ENCODE assay signal across 8 mouse cellular contexts in the genomic region with DNA sequence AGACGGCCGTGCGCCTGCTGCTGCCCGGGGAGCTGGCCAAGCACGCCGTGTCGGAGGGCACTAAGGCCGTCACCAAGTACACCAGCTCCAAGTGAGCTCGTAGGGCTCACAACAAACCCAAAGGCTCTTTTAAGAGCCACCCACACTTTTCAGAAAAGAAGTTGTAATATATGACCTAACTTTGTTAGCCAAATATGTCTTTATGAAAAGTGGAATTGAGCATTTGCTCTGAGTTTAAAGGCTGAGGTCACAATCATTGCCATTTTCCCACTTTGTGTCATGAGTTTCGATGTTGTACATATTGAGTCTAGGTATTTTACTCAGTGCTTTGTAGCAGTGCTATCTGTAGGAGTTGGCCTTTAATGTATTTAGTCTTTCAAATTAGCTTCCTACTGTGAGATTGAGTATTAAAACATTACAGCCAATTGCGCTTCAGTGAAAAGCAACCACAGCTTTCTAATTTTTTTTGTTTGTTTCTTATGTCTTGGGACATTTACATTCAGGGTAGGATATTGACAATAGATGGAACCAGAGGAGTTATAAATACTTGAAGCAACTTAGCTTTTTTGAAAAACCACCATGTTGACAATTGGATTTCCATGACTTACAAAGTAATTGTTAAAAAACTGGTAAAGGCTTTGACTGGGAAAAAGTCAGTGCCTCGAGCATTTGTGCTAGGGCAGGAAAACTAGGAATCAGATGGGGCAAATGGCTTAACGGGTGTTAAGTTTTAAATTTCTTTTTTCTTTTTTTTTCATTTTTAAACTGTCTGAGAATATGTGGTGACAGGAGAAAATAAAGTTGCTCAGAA. TPM values are rescaled to one million over a fixed set of nuclear protein-coding genes. Genes with fewer than 3 reads are reported as not detected.
A peak's percentile ranks its signal among the peaks of the same experiment; 100 is the strongest.
DNase-seq lines count a peak whose midpoint lies in the region; ATAC-seq and TF ChIP-seq lines count a peak whose summit lies in the region.

No protein-coding gene starts in this region.

- H3K27ac ChIP-seq in layer of hippocampus, adult 2 months, result peak overlapping the region; percentile 91
- peak overlapping the region; percentile 94 for H3K27ac ChIP-seq in hindbrain, embryonic 16.5 days (ENCODE audit: low read depth, low read length)
- H3K27ac ChIP-seq in midbrain, embryonic 15.5 days, result peak overlapping the region; percentile 96

- peak overlapping the region; percentile 59 for H3K4me3 ChIP-seq in layer of hippocampus, adult 2 months
- peak overlapping the region; percentile 35 for H3K4me3 ChIP-seq in hindbrain, embryonic 16.5 days (ENCODE audit: low read length)
- H3K4me3 ChIP-seq in midbrain, embryonic 15.5 days, result peak overlapping the region; percentile 46

- H3K9ac ChIP-seq in hindbrain, embryonic 16.5 days (ENCODE audit: low read depth, low read length), result peak overlapping the region; percentile 51
- 0 out of 2 replicates have a peak overlapping the region, but pooled peaks have one; percentile 20 for H3K9ac ChIP-seq in midbrain, embryonic 15.5 days

- no peak for DNase-seq in layer of hippocampus, adult 2 months (ENCODE audit: low spot score in 2 of 2)
- DNase-seq in layer of hippocampus, adult 9-11 months, result no peak
- no peak for DNase-seq in adrenal gland, adult 2 months
- no peak for DNase-seq in B cell, adult 2 months
- DNase-seq in thymus, postnatal 14 days, result no peak

- no peaks in the 10 kb centered on the region for H3K9me3 ChIP-seq in hindbrain, embryonic 16.5 days (ENCODE audit: control insufficient read depth, low read length)
- no peaks in the 10 kb centered on the region for H3K9me3 ChIP-seq in midbrain, embryonic 15.5 days

- no peak for TF ChIP-seq CTCF in layer of hippocampus, adult 2 months (conservative IDR thresholded peaks at IDR 0.05)

- WGBS in hindbrain, embryonic 16.5 days, result 2% methylated on average over 10 of the region's 13 CpGs
- 2% methylated on average over 13 of the region's 13 CpGs for WGBS in midbrain, embryonic 15.5 days

- peaks cover 11% of the 10 kb centered on the region for H3K4me1 ChIP-seq in hindbrain, embryonic 16.5 days (ENCODE audit: control insufficient read depth, insufficient read depth, low read depth, low read length)
- peaks cover 24% of the 10 kb centered on the region for H3K4me1 ChIP-seq in midbrain, embryonic 15.5 days

- no peaks in the 10 kb centered on the region for H3K36me3 ChIP-seq in hindbrain, embryonic 16.5 days (ENCODE audit: control insufficient read depth, insufficient read depth, low read length)
- no peaks in the 10 kb centered on the region for H3K36me3 ChIP-seq in midbrain, embryonic 15.5 days (replicated peaks)

- peak; percentile 1; the same call in 1 of the 2 replicates for ATAC-seq in common myeloid progenitor, adult 5-6 weeks (replicated peaks; ENCODE audit: low read depth, poor library complexity, severe bottlenecking)
- ATAC-seq in hindbrain, embryonic 16.5 days, result no peak
- no peak; the same call in 1 of the 2 replicates for ATAC-seq in midbrain, embryonic 15.5 days (replicated peaks)

- H3K27me3 ChIP-seq in hindbrain, embryonic 16.5 days (replicated peaks; ENCODE audit: control insufficient read depth, insufficient read depth, low read length), result no peaks in the 10 kb centered on the region
- H3K27me3 ChIP-seq in midbrain, embryonic 15.5 days (replicated peaks), result no peaks in the 10 kb centered on the region

- peak overlapping the region; percentile 75 for H3K4me2 ChIP-seq in hindbrain, embryonic 16.5 days (ENCODE audit: low read length)
- peak overlapping the region; percentile 86 for H3K4me2 ChIP-seq in midbrain, embryonic 15.5 days

RNA-seq across cellular contexts. Expression of a gene that starts 0.8 kb away (rescaled TPM):
- 10 to 100 TPM; 23.0 to 24.7 TPM for total RNA-seq in layer of hippocampus, adult 2 months (2021)
- 2,989 and 3,536 TPM in 2 replicates for total RNA-seq in common myeloid progenitor, adult 5-6 weeks (2017)
- polyA plus RNA-seq in hindbrain, embryonic 16.5 days (2015; fragmentation: Nextera tagmentation; extraction: Ambion mirVana), result 0.49 and 0.66 TPM in 2 replicates
- 0.37 and 0.83 TPM in 2 replicates for polyA plus RNA-seq in midbrain, embryonic 15.5 days (2015; fragmentation: Nextera tagmentation; extraction: Ambion mirVana)
- 10 to 100 TPM; 17.1 TPM for total RNA-seq in adrenal gland, adult 2 months (2021)
- 4.2 and 5.6 TPM in 2 replicates for polyA plus RNA-seq in adrenal gland, adult 2 months (2012; rRNA removed)

RNA-seq across cellular contexts. Expression of a gene that starts 1.9 kb away (rescaled TPM):
- total RNA-seq in layer of hippocampus, adult 2 months (2021), result 1 to 10 TPM; 3.6 to 5.9 TPM
- total RNA-seq in common myeloid progenitor, adult 5-6 weeks (2017), result 801 and 823 TPM in 2 replicates
- polyA plus RNA-seq in hindbrain, embryonic 16.5 days (2015; fragmentation: Nextera tagmentation; extraction: Ambion mirVana), result 0.70 and 1.2 TPM in 2 replicates
- 0.41 and 1.4 TPM in 2 replicates for polyA plus RNA-seq in midbrain, embryonic 15.5 days (2015; fragmentation: Nextera tagmentation; extraction: Ambion mirVana)
- 10 to 100 TPM in 1 of 2 experiments, 1 to 10 TPM in 1; 4.6 to 14.7 TPM for total RNA-seq in adrenal gland, adult 2 months (2021)
- 4.9 and 6.7 TPM in 2 replicates for polyA plus RNA-seq in adrenal gland, adult 2 months (2012; rRNA removed)

RNA-seq across cellular contexts. Expression of a gene that starts 3.6 kb away (rescaled TPM):
- total RNA-seq in layer of hippocampus, adult 2 months (2021), result 10 to 100 TPM; 24.4 to 27.3 TPM
- 2,765 and 2,805 TPM in 2 replicates for total RNA-seq in common myeloid progenitor, adult 5-6 weeks (2017)
- 3.7 and 6.8 TPM in 2 replicates for polyA plus RNA-seq in hindbrain, embryonic 16.5 days (2015; fragmentation: Nextera tagmentation; extraction: Ambion mirVana)
- polyA plus RNA-seq in midbrain, embryonic 15.5 days (2015; fragmentation: Nextera tagmentation; extraction: Ambion mirVana), result 4.6 and 7.2 TPM in 2 replicates
- 10 to 100 TPM; 25.7 to 26.0 TPM for total RNA-seq in adrenal gland, adult 2 months (2021)
- 1.6 and 4.1 TPM in 2 replicates for polyA plus RNA-seq in adrenal gland, adult 2 months (2012; rRNA removed)

RNA-seq across cellular contexts. Expression of a gene that starts 4.8 kb away (rescaled TPM):
- total RNA-seq in layer of hippocampus, adult 2 months (2021), result 10 to 100 TPM; 13.6 to 15.0 TPM
- 689 and 718 TPM in 2 replicates for total RNA-seq in common myeloid progenitor, adult 5-6 weeks (2017)
- polyA plus RNA-seq in hindbrain, embryonic 16.5 days (2015; fragmentation: Nextera tagmentation; extraction: Ambion mirVana), result 1.7 and 2.7 TPM in 2 replicates
- polyA plus RNA-seq in midbrain, embryonic 15.5 days (2015; fragmentation: Nextera tagmentation; extraction: Ambion mirVana), result 0.67 and 1.2 TPM in 2 replicates
- 10 to 100 TPM; 25.0 to 32.1 TPM for total RNA-seq in adrenal gland, adult 2 months (2021)
- polyA plus RNA-seq in adrenal gland, adult 2 months (2012; rRNA removed), result 2.5 and 3.2 TPM in 2 replicates

RNA-seq across cellular contexts. Expression of a gene that starts 8.7 kb away (rescaled TPM):
- 10 to 100 TPM; 59.1 to 68.1 TPM for total RNA-seq in layer of hippocampus, adult 2 months (2021)
- 753 and 796 TPM in 2 replicates for total RNA-seq in common myeloid progenitor, adult 5-6 weeks (2017)
- 8.6 and 10.8 TPM in 2 replicates for polyA plus RNA-seq in hindbrain, embryonic 16.5 days (2015; fragmentation: Nextera tagmentation; extraction: Ambion mirVana)
- polyA plus RNA-seq in midbrain, embryonic 15.5 days (2015; fragmentation: Nextera tagmentation; extraction: Ambion mirVana), result 6.9 and 8.3 TPM in 2 replicates
- total RNA-seq in adrenal gland, adult 2 months (2021), result 100 to 1,000 TPM; 168 to 270 TPM
- 32.9 and 41.2 TPM in 2 replicates for polyA plus RNA-seq in adrenal gland, adult 2 months (2012; rRNA removed)

Comparison
In these comparisons a context has a peak if more than half of its experiments do, and no peak if none do; other contexts are left out.
1. RNA of a gene that starts 0.8 kb away (total RNA-seq): 2,989 to 3,536 TPM in common myeloid progenitor, adult 5-6 weeks; 23.0 to 24.7 TPM in layer of hippocampus, adult 2 months and 17.1 TPM in adrenal gland, adult 2 months; every median in the first group is over 100 times any median in the second.
2. RNA of a gene that starts 1.9 kb away (total RNA-seq): 801 to 823 TPM in common myeloid progenitor, adult 5-6 weeks; 4.6 to 14.7 TPM in adrenal gland, adult 2 months and 3.6 to 5.9 TPM in layer of hippocampus, adult 2 months; every median in the first group is over 10 times any median in the second.
3. RNA of a gene that starts 3.6 kb away (total RNA-seq): 2,765 to 2,805 TPM in common myeloid progenitor, adult 5-6 weeks; 24.4 to 27.3 TPM in layer of hippocampus, adult 2 months and 25.7 to 26.0 TPM in adrenal gland, adult 2 months; every median in the first group is over 10 times any median in the second.
4. Peak in every context shown above with its lines, with median percentiles within 50 percentile points of each other: H3K27ac ChIP-seq and H3K4me3 ChIP-seq.